Mouse (Mus musculus): ENCODE results near the gene Mapk9. TPM values are rescaled to one million over a fixed set of nuclear protein-coding genes. Genes with fewer than 3 reads are reported as not detected.

Mapk9 gene
- total RNA-seq, 1 experiment = 27.8 TPM

DNA sequence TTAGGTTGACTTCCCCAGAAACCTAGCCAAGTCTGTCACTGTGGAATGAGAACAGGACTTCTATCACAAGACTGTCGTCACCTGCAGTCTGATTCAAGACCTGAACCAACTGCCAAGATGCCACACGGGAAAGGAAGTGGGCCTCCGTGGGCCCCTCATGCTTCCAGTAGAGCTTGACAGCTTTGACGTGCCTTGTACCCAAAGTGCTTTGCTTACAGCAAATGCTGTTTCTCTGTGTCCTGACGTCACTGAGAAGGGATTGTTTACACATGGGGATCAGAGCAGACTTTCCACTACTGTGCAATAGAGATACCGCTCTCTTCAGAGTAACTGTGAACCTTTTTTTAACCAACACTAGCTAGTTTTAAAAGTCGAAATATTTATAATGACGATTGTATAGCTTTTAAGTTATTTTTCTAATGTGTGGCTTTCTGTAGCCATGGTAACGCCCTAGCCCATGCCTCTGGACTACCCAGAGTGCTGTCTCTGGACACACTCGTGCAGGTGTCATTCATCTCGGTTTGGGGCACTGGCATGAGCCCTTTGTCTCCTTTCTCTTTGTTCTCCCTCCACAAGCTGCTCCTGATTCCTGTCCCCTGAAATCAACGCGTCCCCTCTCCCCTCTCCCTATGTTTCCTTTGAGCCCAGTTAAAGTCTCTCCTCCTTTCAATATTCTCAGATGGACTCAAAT, 8.7 kb upstream of the Mapk9 start:
- Histone ChIP-seq H3K9me3 (ENCODE audit: control insufficient read depth, insufficient read depth, low read depth, low read length) (no peaks in the 10 kb centered on the region), H3K4me3 (ENCODE audit: insufficient read depth in 1 of 2, low read depth in 1 of 2, low read length in 2 of 2, poor library complexity in 1 of 2, severe bottlenecking in 1 of 2) (no peak overlapping the region), H3K9ac (ENCODE audit: insufficient read depth, low read depth, low read length, poor library complexity, severe bottlenecking) (no peak overlapping the region), H3K36me3 (ENCODE audit: control insufficient read depth, insufficient read depth, low read length, poor library complexity, severe bottlenecking) (peaks cover 30% of the 10 kb centered on the region), H3K27ac (ENCODE audit: insufficient read depth, low read depth, low read length, poor library complexity, severe bottlenecking) (no peak overlapping the region), H3K4me1 (ENCODE audit: control insufficient read depth in 2 of 2, insufficient read depth in 2 of 2, low read length in 2 of 2, poor library complexity in 1 of 2) (no peaks in the 10 kb centered on the region)
- DNase-seq (ENCODE audit: low read depth, low spot score) = no peak
- in situ Hi-C loops (cut with MboI; ENCODE audit: low sequenced_read_pairs in 2 of 2, unreplicated experiment in 2 of 2) = no loop called here
- TF ChIP-seq ZC3H11A (IDR thresholded peaks at IDR 0.05; ENCODE audit: borderline replicate concordance, low read depth, low read length) = no peak
- TF ChIP-seq ZNF384 (IDR thresholded peaks at IDR 0.05; ENCODE audit: low read depth, low read length) = no peak
- TF ChIP-seq MAFK (IDR thresholded peaks at IDR 0.05; ENCODE audit: insufficient read depth, low read depth, low read length) = no peak
- TF ChIP-seq CHD2 (IDR thresholded peaks at IDR 0.05; ENCODE audit: low read depth, low read length) = no peak
- TF ChIP-seq HCFC1 (IDR thresholded peaks at IDR 0.05; ENCODE audit: borderline replicate concordance, insufficient read depth, low read length) = no peak

DNA sequence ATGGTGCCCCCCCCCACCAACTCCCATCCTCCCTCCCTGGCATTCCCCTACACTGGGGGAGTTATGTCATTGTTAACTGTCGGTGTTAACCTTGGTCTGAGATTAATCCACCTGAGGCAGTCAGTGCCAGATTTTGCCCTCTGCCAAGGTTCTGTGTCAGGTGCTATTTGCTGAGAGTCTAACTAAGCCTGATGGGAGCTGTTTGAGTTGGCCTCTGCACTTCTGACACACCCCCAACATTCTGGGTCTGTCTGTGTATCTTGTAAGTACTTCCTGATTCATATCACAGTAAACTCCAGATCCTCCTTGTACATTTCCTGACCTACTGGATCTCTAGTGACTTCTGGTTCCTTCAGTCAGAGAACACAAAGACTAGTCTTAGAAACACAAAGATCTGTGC, 5.9 kb upstream of the Mapk9 start:
- Histone ChIP-seq H3K9me3 (ENCODE audit: control insufficient read depth, insufficient read depth, low read depth, low read length) (no peaks in the 10 kb centered on the region), H3K4me3 (ENCODE audit: insufficient read depth in 1 of 2, low read depth in 1 of 2, low read length in 2 of 2, poor library complexity in 1 of 2, severe bottlenecking in 1 of 2) (no peak overlapping the region), H3K9ac (ENCODE audit: insufficient read depth, low read depth, low read length, poor library complexity, severe bottlenecking) (no peak overlapping the region), H3K4me1 (ENCODE audit: control insufficient read depth in 2 of 2, insufficient read depth in 2 of 2, low read length in 2 of 2, poor library complexity in 1 of 2) (peaks cover 3 to 7% of the 10 kb centered on the region in 2 experiments; a peak in 2 of 4 replicates), H3K36me3 (ENCODE audit: control insufficient read depth, insufficient read depth, low read length, poor library complexity, severe bottlenecking) (peaks cover 12% of the 10 kb centered on the region), H3K27ac (ENCODE audit: insufficient read depth, low read depth, low read length, poor library complexity, severe bottlenecking) (no peak overlapping the region)
- TF ChIP-seq ZNF384 (IDR thresholded peaks at IDR 0.05; ENCODE audit: low read depth, low read length) (no peak), CHD2 (IDR thresholded peaks at IDR 0.05; ENCODE audit: low read depth, low read length) (no peak), HCFC1 (IDR thresholded peaks at IDR 0.05; ENCODE audit: borderline replicate concordance, insufficient read depth, low read length) (no peak), ZC3H11A (IDR thresholded peaks at IDR 0.05; ENCODE audit: borderline replicate concordance, low read depth, low read length) (no peak), MAFK (IDR thresholded peaks at IDR 0.05; ENCODE audit: insufficient read depth, low read depth, low read length) (no peak)
- in situ Hi-C loops (cut with MboI; ENCODE audit: low sequenced_read_pairs in 2 of 2, unreplicated experiment in 2 of 2) = no loop called here
- no peak for DNase-seq (ENCODE audit: low read depth, low spot score)

DNA sequence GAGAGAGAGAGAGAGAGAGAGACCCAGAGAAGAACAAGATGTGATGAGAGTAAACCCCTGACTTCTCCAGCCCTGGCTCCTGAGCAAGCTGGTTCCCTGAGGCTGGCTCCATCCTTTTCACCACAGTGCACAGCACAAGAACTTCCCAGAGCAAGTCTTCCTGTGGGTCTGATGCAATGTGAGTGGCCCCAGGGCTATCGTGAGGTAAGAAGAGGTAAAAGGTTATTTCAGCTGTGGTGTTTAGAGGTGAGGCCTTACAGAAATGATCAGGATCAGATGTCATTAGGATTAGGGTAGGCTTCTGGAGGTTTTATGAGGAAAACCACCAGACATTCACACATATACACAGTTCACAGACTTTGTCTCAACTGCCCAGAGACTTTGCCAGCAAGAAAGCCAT, 4.7 kb upstream of the Mapk9 start:
- H3K36me3 ChIP-seq (ENCODE audit: control insufficient read depth, insufficient read depth, low read length, poor library complexity, severe bottlenecking) = peaks cover 12% of the 10 kb centered on the region
- TF ChIP-seq ZC3H11A (IDR thresholded peaks at IDR 0.05; ENCODE audit: borderline replicate concordance, low read depth, low read length) (no peak), ZNF384 (IDR thresholded peaks at IDR 0.05; ENCODE audit: low read depth, low read length) (no peak), MAFK (IDR thresholded peaks at IDR 0.05; ENCODE audit: insufficient read depth, low read depth, low read length) (no peak), HCFC1 (IDR thresholded peaks at IDR 0.05; ENCODE audit: borderline replicate concordance, insufficient read depth, low read length) (no peak), CHD2 (IDR thresholded peaks at IDR 0.05; ENCODE audit: low read depth, low read length) (no peak)
- DNase-seq (ENCODE audit: low read depth, low spot score) = no peak
- H3K9me3 ChIP-seq (ENCODE audit: control insufficient read depth, insufficient read depth, low read depth, low read length) = no peaks in the 10 kb centered on the region
- no peak overlapping the region for H3K4me3 ChIP-seq (ENCODE audit: insufficient read depth in 1 of 2, low read depth in 1 of 2, low read length in 2 of 2, poor library complexity in 1 of 2, severe bottlenecking in 1 of 2)
- H3K27ac ChIP-seq (ENCODE audit: insufficient read depth, low read depth, low read length, poor library complexity, severe bottlenecking) = no peak overlapping the region
- in situ Hi-C loops (cut with MboI; ENCODE audit: low sequenced_read_pairs in 2 of 2, unreplicated experiment in 2 of 2) = no loop called here
- no peak overlapping the region for H3K9ac ChIP-seq (ENCODE audit: insufficient read depth, low read depth, low read length, poor library complexity, severe bottlenecking)
- peaks cover 3 to 7% of the 10 kb centered on the region in 2 experiments; a peak in 2 of 4 replicates for H3K4me1 ChIP-seq (ENCODE audit: control insufficient read depth in 2 of 2, insufficient read depth in 2 of 2, low read length in 2 of 2, poor library complexity in 1 of 2)

DNA sequence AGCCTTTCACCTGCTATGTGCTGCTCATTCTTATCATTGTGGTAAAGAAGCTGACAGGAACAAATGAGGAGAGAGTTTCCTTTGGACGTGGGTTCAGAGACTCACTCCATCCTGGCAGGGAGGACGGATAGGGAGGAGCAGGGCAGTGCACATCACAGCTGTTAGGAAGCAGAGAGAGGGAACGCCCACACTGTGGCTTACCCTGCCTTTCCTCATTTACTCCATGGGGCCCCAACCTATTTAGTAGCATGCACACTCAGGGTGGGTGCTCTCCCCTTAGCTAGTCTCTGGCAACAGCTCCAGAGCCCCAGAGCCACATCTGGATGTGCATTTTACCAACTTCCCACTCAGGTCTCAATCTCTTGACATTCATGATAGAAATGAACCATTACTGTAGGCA, 3.8 kb upstream of the Mapk9 start:
- in situ Hi-C loops (cut with MboI; ENCODE audit: low sequenced_read_pairs in 2 of 2, unreplicated experiment in 2 of 2) = no loop called here
- no peak overlapping the region for H3K27ac ChIP-seq (ENCODE audit: insufficient read depth, low read depth, low read length, poor library complexity, severe bottlenecking)
- TF ChIP-seq ZNF384 (IDR thresholded peaks at IDR 0.05; ENCODE audit: low read depth, low read length) (no peak), CHD2 (IDR thresholded peaks at IDR 0.05; ENCODE audit: low read depth, low read length) (no peak), HCFC1 (IDR thresholded peaks at IDR 0.05; ENCODE audit: borderline replicate concordance, insufficient read depth, low read length) (no peak), MAFK (IDR thresholded peaks at IDR 0.05; ENCODE audit: insufficient read depth, low read depth, low read length) (no peak), ZC3H11A (IDR thresholded peaks at IDR 0.05; ENCODE audit: borderline replicate concordance, low read depth, low read length) (no peak)

More for the DNA sequence above, 3.8 kb upstream of the Mapk9 start:
- Histone ChIP-seq H3K36me3 (ENCODE audit: control insufficient read depth, insufficient read depth, low read length, poor library complexity, severe bottlenecking) (peaks cover 5% of the 10 kb centered on the region), H3K4me3 (ENCODE audit: insufficient read depth in 1 of 2, low read depth in 1 of 2, low read length in 2 of 2, poor library complexity in 1 of 2, severe bottlenecking in 1 of 2) (no peak overlapping the region), H3K4me1 (ENCODE audit: control insufficient read depth in 2 of 2, insufficient read depth in 2 of 2, low read length in 2 of 2, poor library complexity in 1 of 2) (peaks cover 5 to 7% of the 10 kb centered on the region in 2 experiments; a peak in 2 of 4 replicates), H3K9ac (ENCODE audit: insufficient read depth, low read depth, low read length, poor library complexity, severe bottlenecking) (no peak overlapping the region), H3K9me3 (ENCODE audit: control insufficient read depth, insufficient read depth, low read depth, low read length) (no peaks in the 10 kb centered on the region)
- no peak for DNase-seq (ENCODE audit: low read depth, low spot score)
